Mouse (Mus musculus) kidney, adult 8-10 months (tissue): ENCODE results near the gene Olfr110.
"Not testable (repeated sequence)": the region's sequence is repeated elsewhere in the genome, so short reads cannot be mapped to it uniquely, and the experiment has no call there.

Source experiments
- DNase-seq, 2 experiments: peaks; one replicate each; pipeline ENCODE4 v3.0.0; 2022

Olfr110 gene

DNA sequence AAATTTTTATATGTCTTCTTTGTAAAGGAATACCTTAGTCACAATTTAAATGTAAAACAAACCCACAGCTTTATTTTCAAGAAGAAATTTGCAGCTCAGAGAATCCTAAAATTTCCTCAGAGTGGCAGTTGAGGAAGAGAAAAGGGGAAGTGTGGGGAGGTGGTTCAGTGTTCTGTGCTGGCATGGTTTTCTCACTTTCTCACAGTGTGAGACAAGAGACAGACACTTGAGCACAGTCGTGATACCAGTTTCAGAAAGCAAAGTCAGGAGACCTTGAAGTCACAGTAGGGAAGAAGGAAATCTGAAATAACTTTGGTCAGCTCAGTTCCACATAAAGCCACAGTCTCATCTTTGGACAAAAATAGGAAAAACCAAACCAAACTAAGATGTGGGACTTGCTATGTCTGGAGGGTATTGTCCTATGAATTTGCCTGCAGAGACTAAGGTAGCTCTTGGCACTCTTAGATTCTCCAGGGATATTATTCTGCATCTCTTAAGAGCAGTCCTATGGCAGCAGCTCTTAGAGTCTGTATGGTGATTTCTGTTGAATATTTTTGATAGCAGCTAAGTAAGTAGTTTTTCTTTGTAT is at the start of gene Olfr110:
Olfr110 (plus strand) TSS at position 539 of the 589 bp plus-strand sequence.
- no peak for DNase-seq

DNA sequence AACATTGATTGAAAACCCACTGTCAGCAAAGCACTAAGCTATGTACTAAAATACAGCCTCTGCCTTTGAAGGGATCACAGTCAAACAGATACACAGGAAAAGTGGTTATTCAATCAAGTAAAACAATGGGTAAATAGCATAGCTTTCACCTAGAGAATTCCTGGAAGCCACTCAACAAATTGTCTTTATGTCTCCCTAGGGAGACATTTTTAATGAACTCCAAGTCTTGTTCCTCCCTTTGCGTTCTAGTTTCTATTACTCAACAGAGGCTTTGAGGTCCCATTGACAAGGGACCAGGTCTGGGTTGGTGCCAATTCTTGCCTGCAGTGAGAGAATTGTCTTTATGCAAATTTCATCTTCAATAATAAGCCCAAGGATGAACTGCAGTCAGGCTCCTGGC is 47.1 kb upstream of the Olfr110 start, which contains the start of gene Olfr108:
Olfr108 (plus strand) TSS at position 301 of the 400 bp plus-strand sequence.
- no peak for DNase-seq

DNA sequence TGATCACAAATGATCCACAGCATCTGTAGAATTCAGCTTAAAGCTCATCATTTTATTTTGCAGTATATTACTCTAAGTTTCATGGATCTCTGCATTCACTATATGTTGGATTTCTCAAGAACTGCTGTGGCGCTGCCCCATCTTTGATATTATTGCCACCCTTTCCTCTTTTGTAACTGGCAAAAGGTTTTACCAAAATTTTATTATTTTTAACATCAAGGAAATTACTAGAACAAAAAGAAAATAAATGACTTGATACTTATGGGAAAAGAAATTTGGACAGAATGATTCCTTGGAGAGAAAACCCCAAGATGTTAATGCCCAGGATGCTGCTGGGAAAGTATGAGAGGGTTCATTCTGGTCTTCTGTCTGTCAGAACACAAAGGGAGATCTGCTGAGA is 33.7 kb upstream of the Olfr110 start, which contains the start of gene Olfr109:
Olfr109 (plus strand) TSS at position 301 of the 400 bp plus-strand sequence.
- no peak for DNase-seq

DNA sequence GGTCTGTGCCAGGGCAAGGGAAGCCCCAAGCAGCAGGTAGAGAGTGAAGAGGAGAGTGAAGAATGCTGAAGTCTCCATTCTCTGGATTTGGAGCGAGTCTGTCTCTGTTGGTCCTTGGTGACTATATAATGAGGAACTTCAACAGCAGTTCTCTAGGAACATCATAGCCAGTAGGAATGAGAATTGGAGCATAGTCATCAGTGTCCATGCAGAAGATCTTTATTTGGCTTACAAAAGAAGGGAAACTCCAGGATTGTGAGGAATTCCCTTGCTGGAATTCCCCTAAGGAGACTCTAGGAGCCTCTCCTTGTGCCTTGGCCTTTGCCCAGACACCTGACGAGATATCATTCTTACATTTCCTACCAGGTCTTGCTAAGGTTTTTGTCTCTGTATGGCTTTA is 8.8 kb upstream of the Olfr110 start, which contains the start of gene H2-M2:
H2-M2 (minus strand) TSS at position 101 of the 400 bp plus-strand sequence.
- DNase-seq: no peak

DNA sequence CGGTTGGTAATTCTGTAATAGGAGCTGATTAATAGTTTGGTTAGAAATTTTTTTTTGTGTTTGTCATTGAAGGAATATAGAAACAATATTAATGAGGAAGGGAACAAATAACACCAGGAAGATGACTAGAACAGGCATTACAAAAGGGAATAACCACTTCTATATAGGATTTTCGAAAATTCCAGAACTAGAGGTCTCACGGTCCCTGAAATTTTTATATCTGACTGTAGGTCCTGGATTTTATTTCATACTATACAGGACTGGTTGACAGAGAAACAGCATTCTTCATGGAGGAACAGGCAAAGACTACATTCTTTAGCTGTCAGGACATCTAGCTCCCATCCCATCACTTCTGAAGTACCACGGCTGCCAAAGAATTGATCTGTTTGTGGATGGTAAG is 15.5 kb downstream of the Olfr110 start, which contains the start of gene Olfr111:
Olfr111 (plus strand) TSS at position 301 of the 400 bp plus-strand sequence.
- DNase-seq: no peak

DNA sequence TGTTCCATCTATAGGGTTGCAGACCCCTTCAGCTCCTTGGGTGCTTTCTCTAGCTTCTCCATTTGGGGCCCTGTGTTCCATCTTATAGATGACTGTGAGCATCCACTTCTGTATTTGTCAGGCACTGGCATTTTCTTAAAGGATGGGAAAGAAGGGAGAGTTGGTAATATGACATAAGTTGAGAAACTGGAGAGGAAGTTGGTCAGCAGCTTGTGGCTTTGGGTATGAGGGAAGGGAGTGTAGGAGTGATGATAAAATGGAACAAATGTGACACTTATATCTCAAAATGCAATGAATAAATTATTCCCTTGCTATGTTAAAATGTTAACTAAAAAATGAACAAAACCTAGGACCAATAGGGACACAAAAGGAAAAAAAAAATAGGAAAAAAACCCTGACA is 32.3 kb downstream of the Olfr110 start:
- not testable (repeated sequence) for DNase-seq

DNA sequence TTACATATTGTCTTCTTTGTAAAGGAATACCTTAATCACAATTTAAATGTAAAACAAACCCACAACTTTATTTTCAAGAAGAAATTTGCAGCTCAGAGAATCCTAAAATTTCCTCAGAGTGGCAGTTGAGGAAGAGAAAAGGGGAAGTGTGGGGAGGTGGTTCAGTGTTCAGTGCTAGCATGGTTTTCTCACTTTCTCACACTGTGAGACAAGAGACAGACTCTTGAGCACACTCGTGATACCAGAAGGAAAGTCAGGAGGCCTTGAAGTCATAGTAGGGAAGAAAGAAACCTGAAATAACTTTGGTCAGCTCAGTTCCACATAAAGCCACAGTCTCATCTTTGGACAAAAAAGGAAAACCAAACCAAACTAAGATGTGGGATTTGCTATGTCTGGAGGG is 33.2 kb downstream of the Olfr110 start:
- not testable (repeated sequence) for DNase-seq

DNA sequence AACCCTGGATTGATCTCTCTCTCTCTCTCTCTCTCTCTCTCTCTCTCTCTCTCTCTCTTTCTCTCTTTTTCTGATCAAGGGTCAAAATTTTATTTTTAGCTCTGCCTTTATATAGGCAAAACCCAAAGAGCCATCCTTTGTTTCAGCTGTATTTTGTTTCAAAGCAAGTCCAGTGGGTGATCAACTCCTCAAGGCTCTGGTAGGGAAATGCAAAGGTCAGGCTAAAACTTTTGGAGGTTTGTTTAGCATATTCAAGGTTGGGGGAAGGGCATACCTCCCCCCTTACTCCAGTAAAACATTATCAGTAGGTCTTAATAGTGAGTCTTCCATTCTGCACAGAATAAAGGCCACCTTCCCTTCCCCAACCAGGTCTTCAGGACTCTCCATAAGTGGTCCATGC is 42.9 kb downstream of the Olfr110 start:
- DNase-seq: no peak

DNA sequence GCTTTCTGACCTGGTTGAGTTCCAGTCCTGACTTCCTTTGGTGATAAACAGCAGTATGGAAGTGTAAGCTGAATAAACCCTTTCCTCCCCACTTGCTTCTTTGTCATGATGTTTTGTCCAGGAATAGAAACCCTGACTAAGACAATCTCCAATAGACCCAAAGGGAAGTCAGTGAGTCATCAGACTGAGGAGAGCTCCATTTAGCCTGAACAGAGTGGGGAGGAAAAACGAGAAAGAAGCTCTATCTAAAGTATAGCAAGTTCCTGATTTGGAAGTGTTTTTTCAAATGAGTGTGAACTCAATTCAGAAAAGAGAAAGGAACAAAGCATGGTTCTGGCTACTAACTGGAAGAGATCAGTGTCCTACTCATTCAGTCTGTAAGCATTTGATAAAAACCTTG is 46.1 kb downstream of the Olfr110 start:
- not testable (repeated sequence) for DNase-seq

DNA sequence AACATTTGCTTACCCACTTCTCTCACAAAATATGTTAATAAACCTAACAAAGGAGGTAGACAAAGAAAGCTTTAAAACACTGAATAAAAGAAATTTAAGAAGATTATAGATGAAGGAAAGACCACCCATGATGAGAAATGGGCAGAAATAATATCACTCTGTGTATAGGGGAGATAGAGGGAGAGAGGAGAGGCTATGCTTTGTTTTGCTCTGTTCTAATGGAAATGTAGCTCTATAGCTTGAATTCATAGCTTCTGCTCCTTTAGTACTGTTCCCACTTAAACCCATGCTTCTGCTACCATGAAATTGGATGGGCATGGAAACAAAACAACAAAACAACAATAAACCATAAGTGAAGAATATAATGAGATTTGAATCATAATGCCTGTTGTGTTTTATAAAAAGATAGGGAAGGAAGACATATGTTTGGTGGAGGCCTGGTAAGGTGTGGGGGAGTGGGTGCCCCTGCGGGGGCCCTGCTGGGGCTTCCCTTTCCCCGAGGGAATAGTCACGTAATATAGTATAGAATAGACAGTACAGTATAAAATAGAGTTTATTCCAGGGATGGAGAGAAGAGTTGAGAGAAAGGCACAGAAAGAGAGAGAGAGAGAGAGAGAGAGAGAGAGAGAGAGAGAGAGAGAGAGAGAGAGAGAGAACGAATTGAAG is 49.3 kb downstream of the Olfr110 start:
- DNase-seq: no peak

DNA sequence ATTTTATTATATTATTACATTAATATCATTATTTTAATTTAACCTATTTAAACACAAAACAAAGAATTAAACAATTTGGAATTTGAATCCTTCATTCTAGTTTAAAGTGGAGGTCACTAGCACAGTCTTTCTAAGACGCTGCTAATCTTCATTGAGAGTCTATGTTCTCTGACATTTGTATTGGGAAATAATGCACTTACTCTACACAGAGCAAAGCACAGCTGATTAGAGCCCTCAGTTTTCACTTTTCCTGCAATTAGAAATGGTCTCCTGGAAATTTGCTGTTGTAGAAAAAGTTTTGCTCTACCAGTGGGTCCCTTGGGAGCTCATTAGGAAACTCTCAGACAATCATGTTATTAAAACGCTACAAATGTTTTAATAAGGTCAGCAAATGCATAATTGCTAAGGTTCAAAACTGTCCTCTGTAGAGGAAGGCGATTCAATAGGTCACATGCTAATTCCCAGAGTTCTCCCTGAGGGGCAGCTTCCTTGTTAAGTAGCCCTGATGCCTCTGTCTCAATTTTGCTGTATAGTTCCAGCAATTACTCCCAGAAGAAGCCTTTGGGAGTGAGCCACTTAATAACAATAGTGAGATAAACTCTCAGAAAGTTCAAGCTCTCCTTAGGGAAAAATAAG is 51.6 kb downstream of the Olfr110 start:
- DNase-seq: no peak
